Mouse (Mus musculus) stomach, postnatal 0 days (tissue): ENCODE data around the gene Scarf1.

Experiments used
- CTCF ChIP-seq: IDR thresholded peaks from 2 replicates; pipeline ENCODE4 v1.5.1; 2016; ENCODE audit warnings: antibody characterized with exemption, low read depth, mild to moderate bottlenecking, moderate library complexity
- EP300 ChIP-seq: optimal IDR thresholded peaks from 2 replicates; pipeline ENCODE3; 2016; ENCODE audit warnings: antibody characterized with exemption

- no peak for TF ChIP-seq CTCF
- TF ChIP-seq EP300: no peak
Measured at GRCm38 (mm10) chr11:75513336-75513735, at the start of gene Scarf1.
